Mouse (Mus musculus) myocyte (in vitro differentiated cells): ENCODE measurements at regions not wholly inside any gene's neighbourhood (a gene's known extent, or its start where the extent isn't known, plus 50 kb on each side); places are given as distances from the start of the nearest gene placed in this dataset.

Experiments used
- CEBPB ChIP-seq: IDR thresholded peaks from 2 replicates; pipeline ENCODE4 v1.6.1; 2011; ENCODE audit warnings: mild to moderate bottlenecking, moderate library complexity; ENCODE audit not compliant: poor library complexity, insufficient read depth, severe bottlenecking
- MAX ChIP-seq: IDR thresholded peaks from one replicate; pipeline ENCODE4 v1.6.1; 2011; ENCODE audit warnings: low read depth, mild to moderate bottlenecking, control low read depth
- MYOD1 ChIP-seq, 3 experiments: IDR thresholded peaks; one replicate each; pipeline ENCODE4 v1.6.1; 2011; ENCODE audit warnings: control low read depth in 2 of 3, low read depth in 2 of 3, mild to moderate bottlenecking in 2 of 3, moderate library complexity in 1 of 3; ENCODE audit not compliant: insufficient read length in 2 of 3, control insufficient read depth in 1 of 3
- MYOG ChIP-seq, 3 experiments: IDR thresholded peaks; one replicate each; pipeline ENCODE4 v1.6.1; 2011; ENCODE audit warnings: control low read depth in 2 of 3, low read depth in 2 of 3, mild to moderate bottlenecking in 2 of 3; ENCODE audit not compliant: insufficient read length in 2 of 3, control insufficient read depth in 1 of 3, insufficient read depth in 1 of 3
- POLR2A ChIP-seq: IDR thresholded peaks from one replicate; pipeline ENCODE4 v1.6.1; 2011; ENCODE audit warnings: low read depth, mild to moderate bottlenecking, control low read depth, moderate library complexity; ENCODE audit not compliant: insufficient read length
- SRF ChIP-seq: IDR thresholded peaks from one replicate; pipeline ENCODE4 v1.6.1; 2011; ENCODE audit warnings: low read depth; ENCODE audit not compliant: control insufficient read depth, insufficient read length
- TCF12 ChIP-seq: IDR thresholded peaks from one replicate; pipeline ENCODE4 v1.6.1; 2011; ENCODE audit warnings: mild to moderate bottlenecking, control low read depth; ENCODE audit not compliant: poor library complexity, insufficient read depth, severe bottlenecking
- USF1 ChIP-seq: IDR thresholded peaks from one replicate; pipeline ENCODE4 v1.6.1; 2011; ENCODE audit warnings: low read depth, mild to moderate bottlenecking, control low read depth, moderate library complexity

- TF ChIP-seq MAX (no peak), MYOG (IDR thresholded peaks at IDR 0.05; ENCODE audit: control insufficient read depth in 1 of 3, insufficient read depth in 1 of 3, insufficient read length in 2 of 3, low read depth in 2 of 3) (no peak), TCF12 (no peak), POLR2A (no peak), SRF (no peak), MYOD1 (IDR thresholded peaks at IDR 0.05; ENCODE audit: control insufficient read depth in 1 of 3, insufficient read length in 2 of 3, low read depth in 2 of 3) (no peak), CEBPB (no peak), USF1 (no peak)
These were observed 314.0 kb upstream of the Agtr1b start for GRCm38 (mm10) chr3:20680944-20681494.
